Mouse (Mus musculus): ENCODE data around the gene Atn1. TPM values are rescaled to one million over a fixed set of nuclear protein-coding genes. Genes with fewer than 3 reads are reported as not detected.

Gene Atn1
- polyA plus RNA-seq, 1 experiment = 62.7 TPM

DNA sequence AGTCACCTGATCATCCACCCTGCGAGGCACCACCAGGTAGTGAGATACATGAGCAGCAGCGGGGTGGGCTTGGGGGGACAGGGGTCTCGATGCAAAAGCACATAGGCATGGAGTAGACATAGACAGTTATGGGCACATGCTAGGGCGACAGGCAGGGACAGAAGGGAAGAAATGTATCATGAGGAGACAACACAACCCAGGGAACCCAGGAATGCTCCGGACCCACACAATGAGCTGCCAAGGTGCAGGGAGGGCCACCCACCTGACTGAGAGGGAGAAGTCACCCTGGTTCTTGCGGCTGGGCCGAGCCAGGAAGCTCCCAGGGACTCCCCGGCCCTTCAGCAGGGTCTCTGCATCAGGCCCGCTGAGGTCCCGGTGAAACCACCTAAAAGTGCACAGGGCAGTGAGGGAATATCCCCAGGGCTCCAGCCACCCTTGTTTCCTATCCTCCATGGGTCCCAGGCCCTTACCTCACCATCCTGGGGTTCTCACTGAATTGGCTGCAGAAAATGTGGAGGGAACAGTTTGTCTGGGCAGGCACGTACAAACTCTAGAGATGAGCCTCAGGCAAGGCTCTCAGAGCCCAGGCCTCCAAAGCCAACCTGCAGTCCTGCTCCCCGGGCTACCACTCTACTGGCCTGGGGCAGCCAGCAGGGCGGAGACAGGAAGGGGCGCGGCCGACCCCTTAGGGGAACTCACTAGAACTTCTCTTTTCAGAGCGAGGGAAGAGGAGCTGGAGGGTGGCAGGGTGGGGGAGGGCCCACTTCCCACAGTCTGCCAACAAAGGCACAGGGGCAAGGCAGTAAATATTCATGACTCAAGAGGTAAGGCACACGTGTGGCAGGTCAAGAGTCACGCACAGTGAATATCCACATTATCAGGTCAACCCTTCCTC lies 23.6 kb downstream of the Atn1 start:
- TF ChIP-seq GATA1 (IDR thresholded peaks at IDR 0.05; ENCODE audit: low read length) = no peak

DNA sequence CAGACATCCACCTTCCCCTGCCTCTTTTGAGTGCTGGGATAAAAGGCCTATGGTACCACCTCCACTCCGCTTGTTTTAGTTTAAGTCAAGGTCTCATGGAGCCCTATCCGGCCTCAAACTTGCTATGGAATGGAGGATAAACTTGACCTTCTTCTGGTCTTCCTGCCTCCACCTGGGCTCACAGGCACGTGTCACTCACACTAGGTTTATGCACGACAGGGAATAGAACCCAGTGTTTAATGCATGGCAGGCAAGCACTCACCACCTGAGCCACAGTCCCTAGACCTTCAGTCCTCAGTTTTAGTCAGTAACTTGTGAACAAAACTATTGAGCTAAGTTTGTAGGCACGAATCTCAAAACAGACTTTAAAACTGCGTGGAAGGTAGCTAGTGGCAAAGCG lies 25.3 kb downstream of the Atn1 start:
- no peak for TF ChIP-seq GATA1 (IDR thresholded peaks at IDR 0.05; ENCODE audit: low read length)

- no peak for TF ChIP-seq GATA1 (IDR thresholded peaks at IDR 0.05; ENCODE audit: low read length)
Observed at GRCm38 (mm10) chr6:124729850-124730705, 26.2 kb downstream of the Atn1 start.

DNA sequence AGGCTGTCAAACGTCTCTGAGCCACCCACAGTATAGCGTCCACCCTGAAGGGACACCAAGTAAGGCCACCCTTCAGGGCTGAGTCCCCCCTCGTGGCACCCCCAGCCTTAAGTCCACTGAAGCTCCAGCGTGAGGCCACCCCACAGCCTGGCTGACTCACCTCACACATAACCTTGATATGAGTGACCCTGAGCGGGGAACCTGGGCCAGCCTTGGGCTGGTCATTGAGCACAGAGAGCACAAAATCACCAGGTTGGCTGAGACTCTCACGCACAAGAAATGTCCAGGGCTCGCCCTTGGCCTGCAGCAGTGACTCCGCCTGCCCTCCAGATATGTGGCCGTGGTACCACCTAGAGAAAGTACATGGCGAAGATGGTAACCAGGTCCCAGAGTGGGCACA lies 27.7 kb downstream of the Atn1 start:
- TF ChIP-seq GATA1 (IDR thresholded peaks at IDR 0.05; ENCODE audit: low read length) = no peak

DNA sequence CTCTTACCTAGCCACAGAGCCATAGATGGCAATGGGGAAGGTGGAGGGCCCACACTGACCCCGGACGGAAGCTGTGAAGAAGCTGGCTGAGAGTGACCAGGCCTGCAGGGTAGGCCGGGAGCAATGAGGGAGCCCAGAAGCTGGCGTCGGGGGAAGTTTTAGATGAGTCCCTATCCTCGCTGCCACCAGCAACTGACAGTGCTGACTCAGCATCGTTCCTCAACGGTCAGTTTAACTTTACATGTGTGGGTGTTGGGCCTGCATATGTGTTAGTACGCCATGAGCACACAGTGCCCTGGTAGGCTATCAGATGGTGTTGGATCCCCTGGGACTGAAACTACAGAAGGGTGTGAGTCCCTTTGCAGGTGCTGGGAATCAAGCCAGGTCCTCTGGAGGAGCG lies 31.9 kb downstream of the Atn1 start:
- no peak for TF ChIP-seq GATA1 (IDR thresholded peaks at IDR 0.05; ENCODE audit: low read length)

GRCm38 (mm10) chr6:124723541-124723940 lies 32.8 kb downstream of the Atn1 start:
- no peak for TF ChIP-seq GATA1 (IDR thresholded peaks at IDR 0.05; ENCODE audit: low read length)

DNA sequence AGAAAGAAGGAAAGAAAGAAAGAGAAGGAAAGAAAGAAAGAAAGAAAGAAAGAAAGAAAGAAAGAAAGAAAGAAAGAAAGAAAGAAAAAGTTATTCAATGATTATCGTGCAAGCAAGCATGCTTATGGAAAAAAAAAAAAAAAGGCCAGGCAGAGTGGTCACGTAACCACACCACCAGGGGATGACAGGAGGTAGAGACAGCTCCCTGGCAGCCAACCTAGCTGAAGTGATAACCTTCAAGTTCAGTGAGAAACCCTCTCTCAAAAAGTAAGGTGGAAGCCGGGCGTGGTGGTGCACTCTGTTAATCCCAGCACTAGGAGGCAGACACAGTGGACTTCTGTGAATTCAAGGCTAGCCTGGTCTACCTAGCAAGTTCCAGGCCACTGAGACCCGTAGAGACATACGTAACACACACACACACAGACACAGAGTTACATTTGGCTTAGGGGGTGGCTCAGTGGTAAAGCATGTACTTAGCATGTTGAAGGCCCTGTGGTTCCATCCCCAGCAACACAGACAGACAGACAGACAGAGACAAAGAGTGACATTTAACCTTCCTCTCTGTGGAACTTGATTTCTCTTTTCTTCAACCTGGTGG lies 33.3 kb downstream of the Atn1 start:
- no peak for TF ChIP-seq GATA1 (IDR thresholded peaks at IDR 0.05; ENCODE audit: low read length)

- TF ChIP-seq GATA1 (IDR thresholded peaks at IDR 0.05; ENCODE audit: low read length) = no peak
Observed at GRCm38 (mm10) chr6:124720904-124721303, 35.4 kb downstream of the Atn1 start.

DNA sequence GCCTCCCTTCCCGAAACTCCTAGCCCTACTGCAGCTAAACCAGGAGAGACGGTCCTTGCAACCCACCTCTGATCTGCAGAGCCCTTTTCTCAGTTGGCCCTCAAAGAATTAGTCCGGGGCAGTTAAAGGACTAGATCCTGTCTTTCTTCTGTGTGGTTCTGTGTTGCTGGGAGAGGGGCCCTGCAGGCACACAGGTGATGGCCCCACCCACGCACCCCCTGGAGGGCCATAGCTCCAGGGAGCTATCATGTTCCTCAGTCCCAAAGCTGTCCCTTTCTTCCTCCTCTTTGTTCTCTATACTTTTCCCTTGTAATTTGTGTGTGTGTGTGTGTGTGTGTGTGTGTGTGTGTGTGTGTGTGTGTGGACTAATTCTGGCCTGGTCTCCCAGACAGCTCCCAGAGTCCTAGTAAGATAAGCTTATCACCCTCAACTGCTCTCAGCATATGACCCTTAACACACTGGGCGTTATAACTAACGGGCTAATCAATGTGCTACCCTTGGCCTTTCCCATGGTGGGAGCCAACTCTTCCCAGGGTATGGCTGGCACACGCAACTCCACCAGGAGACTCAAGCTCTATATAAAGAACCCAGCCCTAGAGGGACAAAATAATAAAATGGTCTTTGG lies 36.9 kb downstream of the Atn1 start:
- TF ChIP-seq GATA1 (IDR thresholded peaks at IDR 0.05; ENCODE audit: low read length) = peak; percentile 34

- no peak for TF ChIP-seq GATA1 (IDR thresholded peaks at IDR 0.05; ENCODE audit: low read length)
Observed at GRCm38 (mm10) chr6:124718703-124719102, 37.6 kb downstream of the Atn1 start.

- no peak for TF ChIP-seq GATA1 (IDR thresholded peaks at IDR 0.05; ENCODE audit: low read length)
Observed at GRCm38 (mm10) chr6:124717968-124718367, 38.4 kb downstream of the Atn1 start.

DNA sequence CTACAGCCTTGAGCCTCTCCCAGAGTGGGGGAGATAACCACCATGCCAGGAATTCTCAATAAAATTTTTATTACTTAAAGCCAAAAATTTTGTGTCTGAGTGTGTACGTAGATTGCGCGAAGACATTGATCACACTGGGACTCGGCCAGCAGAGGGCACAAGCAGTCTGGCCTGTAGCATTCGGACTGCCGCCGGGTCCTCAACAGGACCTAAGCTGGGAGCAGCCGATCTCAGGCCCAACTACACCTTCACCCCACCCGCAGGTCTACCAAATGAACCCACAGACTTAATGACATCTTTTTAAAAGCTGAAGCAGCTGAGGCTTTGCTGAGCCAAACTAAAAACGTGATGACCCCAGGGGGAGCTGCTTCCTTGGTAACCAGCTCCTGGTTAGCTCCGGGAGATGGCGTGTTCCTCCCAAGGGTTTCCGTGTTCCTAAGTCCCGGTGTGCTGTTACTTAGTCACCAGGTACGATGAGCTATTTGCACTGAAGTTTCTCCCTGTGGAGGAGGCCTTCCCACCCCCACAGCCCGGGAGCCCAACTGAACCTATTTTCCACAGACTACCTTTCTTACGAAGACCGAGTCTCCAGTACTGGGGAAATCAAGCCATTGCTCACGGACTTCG lies 39.3 kb downstream of the Atn1 start:
- TF ChIP-seq GATA1 (IDR thresholded peaks at IDR 0.05; ENCODE audit: low read length) = no peak

DNA sequence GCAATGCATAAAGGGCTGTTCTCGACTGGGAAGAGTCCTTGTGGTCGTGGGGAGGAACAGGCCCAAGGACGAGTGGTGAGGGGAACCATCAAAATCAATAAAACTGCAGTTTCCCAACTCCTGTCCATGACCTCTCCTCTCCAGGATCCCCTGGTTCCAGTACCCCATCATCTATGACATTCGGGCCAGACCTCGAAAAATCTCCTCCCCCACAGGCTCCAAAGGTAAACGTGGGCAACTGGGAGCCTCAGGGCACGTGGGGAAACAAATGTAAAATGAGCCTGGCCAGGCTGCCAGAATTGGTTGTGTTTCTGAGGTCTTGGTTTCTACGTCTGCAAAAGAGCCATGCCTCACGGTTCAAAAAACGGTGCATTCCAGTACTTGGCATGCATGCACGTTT lies 43.4 kb downstream of the Atn1 start:
- TF ChIP-seq GATA1 (IDR thresholded peaks at IDR 0.05; ENCODE audit: low read length) = no peak

DNA sequence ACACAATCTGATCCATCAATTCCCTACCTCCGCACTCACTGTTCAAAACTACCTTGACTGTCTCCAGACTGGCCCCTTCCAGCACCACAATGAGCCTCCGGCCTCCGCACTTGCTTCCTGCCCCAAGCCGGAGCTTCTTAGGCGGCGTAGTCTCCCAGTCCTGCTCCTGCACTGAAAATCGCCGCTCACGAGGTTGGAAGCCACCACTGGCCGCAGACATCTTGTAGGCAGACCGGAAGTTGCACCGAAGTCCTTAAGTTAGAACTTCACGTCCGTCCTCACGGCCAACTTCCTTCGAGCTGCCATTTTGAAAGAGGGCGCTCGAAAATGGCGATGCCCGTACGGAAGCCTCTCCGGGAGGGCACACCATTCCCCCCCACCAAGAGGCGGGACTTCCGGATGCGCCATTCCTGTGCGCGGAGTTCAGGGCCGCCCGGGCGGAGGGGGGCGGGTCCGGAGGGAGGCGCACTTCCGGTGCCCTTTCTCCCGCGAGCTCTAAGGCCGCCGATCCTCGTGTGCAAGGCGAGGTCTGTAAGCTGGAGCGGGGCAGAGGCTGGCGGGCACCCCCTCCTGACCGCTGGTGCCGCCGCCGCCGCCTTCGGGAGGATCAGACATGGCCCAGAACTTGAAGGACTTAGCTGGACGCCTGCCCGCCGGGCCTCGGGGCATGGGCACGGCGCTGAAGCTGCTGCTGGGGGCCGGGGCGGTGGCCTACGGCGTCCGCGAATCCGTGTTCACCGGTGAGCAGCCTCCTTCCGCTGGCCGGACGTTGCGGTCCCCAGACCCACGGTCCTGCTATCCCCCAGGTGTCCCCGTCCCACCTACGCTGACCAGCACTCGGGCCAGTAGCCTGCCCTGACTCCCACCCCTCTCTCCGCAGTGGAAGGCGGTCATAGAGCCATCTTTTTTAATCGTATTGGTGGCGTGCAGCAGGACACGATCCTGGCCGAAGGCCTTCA lies 44.2 kb downstream of the Atn1 start, which contains the start of the genes Emg1 and Phb2:
Gene Emg1 (minus strand): TSS at position 355 of the 959 bp plus-strand sequence.
Gene Phb2 (plus strand): TSS at position 513 of the 959 bp plus-strand sequence.
- no peak for TF ChIP-seq GATA1 (IDR thresholded peaks at IDR 0.05; ENCODE audit: low read length)

Data from G1E-ER4 (cell line).